Mouse (Mus musculus) urinary bladder, postnatal 36 days (tissue): ENCODE measurements around the gene Ahctf1.
"Not testable (repeated sequence)": the region's sequence is repeated elsewhere in the genome, so short reads cannot be mapped to it uniquely, and the experiment has no call there.

Experiments
- DNase-seq, 2 experiments: peaks; one replicate each; pipeline ENCODE4 v3.0.0; 2022; ENCODE audit warnings: low spot score in 2 of 2, mixed read lengths in 1 of 2

Gene Ahctf1

GRCm38 (mm10) chr1:179803513-179804139 is at the start of gene Ahctf1:
Ahctf1 (minus strand) TSS chr1:179803680.
- peak; percentile 97 to 98 for DNase-seq

GRCm38 (mm10) chr1:179847759-179848389 is 44.4 kb upstream of the Ahctf1 start:
- DNase-seq, result peak; percentile 85 to 88

DNA sequence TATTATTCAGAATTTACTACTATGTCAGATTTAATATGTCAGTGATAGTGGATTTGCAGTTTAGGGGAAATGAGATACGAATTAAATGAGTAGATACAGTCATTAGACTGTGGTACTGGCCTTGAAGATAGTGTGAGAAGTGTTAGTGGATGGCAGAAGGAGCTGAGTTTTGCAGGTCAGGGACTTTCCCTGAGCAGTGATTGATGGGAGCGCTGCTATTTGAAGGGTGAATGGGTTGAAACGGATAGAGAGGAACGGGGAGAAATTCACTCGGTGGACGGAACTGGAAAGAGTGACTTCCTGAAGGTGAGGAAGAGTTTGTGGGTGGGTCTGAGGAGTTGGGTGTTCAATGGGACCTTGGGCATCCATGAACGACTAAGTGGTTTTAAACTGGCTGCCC is 43.7 kb upstream of the Ahctf1 start:
- DNase-seq, result no peak

DNA sequence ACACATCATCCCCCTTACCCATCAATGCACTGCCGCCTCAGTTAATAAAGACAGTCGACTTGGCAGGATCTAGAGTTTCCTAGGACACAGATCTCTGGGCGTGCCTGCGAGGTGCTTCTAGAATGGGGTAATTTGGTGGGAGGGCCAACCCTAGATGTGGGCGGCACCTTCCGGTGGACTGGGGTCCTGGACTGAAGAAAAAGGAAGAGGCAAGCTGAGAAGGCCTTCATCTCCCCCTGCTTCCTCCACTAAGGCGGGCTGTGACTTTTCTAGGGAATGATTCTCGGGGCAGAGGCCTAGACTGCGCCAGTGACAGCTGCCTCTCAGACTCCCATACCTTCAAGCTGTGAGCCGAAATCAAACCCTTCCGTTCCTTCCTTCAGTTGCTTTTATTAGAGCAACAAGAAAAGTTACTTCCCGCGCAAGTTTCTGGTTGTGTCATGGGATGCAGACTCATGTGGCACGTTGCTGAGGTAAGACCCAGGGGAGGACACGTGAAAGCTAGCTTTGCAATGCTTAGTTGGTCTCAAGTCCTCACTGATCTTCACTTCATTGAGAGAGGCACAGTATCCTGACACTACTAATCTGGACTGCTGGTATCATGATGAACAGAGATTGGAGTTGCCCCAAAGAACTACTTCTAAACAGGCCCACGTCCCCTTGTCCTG is 42.5 kb upstream of the Ahctf1 start:
- no peak for DNase-seq

GRCm38 (mm10) chr1:179844894-179845293 is 41.4 kb upstream of the Ahctf1 start:
- peak; percentile 52 to 71 for DNase-seq

GRCm38 (mm10) chr1:179843981-179844380 is 40.5 kb upstream of the Ahctf1 start:
- DNase-seq, result no peak

GRCm38 (mm10) chr1:179842568-179842967 is 39.1 kb upstream of the Ahctf1 start:
- peak in 1 of 2 experiments; percentile 47 for DNase-seq

DNA sequence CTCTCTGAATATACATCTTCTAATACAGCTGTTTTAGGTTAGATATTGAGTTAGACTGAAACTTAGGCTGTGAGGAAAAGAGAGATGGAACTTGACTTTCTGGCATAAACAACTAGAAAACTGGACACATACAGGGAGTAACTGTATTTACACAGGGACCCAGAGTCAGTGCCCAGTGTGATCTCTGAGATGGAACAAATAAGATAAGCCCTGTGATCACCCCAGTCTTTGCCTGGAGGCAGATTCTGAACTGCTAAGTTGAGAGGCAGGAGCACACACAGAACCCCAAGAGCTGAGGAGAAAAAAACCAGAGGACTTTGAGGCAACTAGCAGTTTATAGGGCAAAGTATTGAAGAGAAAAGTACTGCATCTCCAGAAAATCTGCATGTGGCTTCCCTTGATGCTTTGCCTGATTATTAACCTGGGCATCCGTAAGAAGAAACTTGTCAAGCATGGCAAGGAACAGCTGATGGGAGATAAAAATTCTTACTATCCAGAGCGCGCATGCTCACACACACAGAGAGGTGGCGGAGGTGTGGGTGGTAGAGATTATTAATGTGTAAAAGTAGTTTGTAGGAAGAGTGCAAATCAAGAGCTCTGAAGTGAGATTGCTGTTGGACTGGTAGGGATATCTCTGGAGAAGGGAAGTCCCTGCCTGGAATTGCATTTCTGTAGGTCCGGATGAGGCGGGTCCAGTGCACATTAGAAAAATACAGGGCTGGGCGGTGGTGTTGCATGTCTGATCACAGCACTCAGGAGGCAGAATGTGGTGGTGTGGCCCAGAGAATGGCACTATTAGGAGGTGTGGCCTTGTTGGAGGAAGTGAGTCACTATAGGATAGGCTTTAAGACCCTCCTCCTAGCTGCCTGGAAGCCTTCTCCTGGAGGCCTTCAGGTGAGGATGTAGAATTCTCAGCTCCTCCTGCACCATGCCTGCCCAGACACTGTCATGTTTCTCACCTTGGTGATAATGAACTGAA is 33.2 kb upstream of the Ahctf1 start:
- no peak for DNase-seq

GRCm38 (mm10) chr1:179835753-179836425 is 32.4 kb upstream of the Ahctf1 start:
- no peak for DNase-seq

DNA sequence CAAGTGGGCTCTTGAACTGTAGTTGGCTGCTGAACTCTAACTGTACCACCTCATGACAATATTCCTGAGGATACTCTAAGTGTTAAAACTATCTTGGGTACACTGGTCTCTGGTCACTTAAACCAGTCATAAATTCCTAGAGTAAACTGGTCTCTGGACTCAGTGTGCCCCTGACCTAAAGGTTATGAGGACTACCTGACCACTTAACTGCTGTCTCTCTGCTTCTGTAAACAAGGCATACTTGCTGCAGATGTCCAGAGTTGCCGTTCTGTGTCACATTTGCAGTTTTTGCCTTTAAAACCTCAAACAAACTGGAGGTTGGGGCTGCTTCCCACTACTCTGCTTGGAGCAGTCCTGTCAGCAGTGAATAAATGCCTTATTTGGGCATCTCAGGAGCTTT is 30.1 kb upstream of the Ahctf1 start:
- DNase-seq, result no peak

- DNase-seq, result no peak
Observed at GRCm38 (mm10) chr1:179832710-179833240, 29.3 kb upstream of the Ahctf1 start.

- no peak for DNase-seq
Observed at GRCm38 (mm10) chr1:179828900-179829299, 25.4 kb upstream of the Ahctf1 start.

DNA sequence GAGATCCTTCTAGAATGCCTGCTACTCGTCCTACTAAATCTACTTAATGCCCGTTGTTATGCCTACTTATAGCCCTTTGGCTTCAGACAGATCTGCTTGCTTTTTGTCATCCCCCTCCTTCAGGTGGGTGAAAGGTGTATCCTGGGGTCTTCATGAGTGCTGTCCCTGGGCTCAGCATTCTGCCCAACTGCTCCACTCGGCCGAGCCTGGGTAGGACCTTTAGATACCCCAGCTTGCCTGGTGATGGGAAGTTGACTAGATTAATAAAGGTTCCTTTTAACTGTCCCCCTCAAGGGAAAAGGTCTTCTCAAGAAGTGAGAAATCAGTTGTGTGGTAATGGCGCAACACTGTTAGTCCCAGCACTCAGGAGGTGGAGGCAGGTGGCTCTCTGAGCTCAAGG is 24.6 kb upstream of the Ahctf1 start:
- DNase-seq, result no peak

- DNase-seq, result no peak
Observed at GRCm38 (mm10) chr1:179824549-179824948, 21.1 kb upstream of the Ahctf1 start.

GRCm38 (mm10) chr1:179818490-179819278 is 15.2 kb upstream of the Ahctf1 start:
- not testable (repeated sequence) for DNase-seq

GRCm38 (mm10) chr1:179814616-179815015 is 11.1 kb upstream of the Ahctf1 start:
- no peak for DNase-seq

DNA sequence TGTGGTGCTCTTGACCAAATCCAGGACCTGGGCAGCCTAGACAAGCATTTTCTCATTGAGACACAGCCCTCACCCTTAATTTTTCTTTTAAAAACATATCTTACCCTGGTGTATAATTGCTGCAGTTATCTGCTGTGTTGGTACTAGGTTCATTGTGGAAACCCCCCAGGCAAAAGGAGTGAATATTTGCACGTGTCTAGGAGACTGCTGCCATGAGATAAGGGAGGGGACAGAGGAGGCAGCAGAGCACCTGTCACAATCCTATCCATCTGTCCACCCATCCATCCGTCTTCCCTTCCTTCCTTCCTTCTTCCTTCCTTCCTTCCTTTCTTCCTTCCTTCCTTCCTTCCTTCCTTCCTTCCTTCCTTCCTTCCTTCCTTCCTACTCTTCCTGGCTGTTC is 9.9 kb upstream of the Ahctf1 start:
- DNase-seq, result no peak

DNA sequence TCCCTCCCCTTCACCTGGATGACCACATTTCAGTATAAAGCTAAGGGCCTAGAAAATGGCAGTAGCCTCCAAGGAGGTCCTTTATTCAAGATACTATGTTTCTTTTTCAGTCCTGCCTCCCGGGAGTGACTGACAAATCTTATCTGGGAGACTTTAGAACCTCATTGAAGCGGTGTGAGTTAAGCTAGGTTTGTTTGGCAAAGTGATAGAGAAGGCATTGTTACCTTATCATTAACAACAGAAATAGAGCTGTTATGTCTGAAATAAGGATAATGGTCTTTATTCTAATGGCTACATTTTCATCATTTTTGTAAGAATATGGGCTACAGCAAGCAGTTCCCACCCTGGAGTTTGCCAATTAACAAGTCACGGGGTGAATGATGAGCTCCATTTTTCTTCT is 4.8 kb upstream of the Ahctf1 start:
- no peak for DNase-seq

DNA sequence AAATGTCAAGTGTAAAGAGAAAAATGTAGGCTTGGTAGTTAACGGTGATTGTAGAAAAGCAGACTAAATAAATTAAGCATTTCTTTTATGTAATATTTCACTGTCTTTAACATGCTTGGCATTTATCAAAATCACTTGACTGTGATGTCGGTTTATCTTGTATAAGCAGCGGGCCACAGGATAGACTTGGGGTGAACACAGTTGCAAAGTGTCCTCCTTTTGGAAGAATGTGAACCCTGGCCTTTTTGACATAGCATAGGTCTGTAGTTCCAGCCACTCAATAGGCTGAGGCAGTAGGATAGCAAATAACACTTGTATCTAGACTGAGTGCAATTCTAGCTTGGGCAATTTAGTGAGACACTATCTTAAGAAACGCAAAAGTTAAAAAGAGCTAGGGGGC is 4.0 kb upstream of the Ahctf1 start:
- DNase-seq, result no peak

GRCm38 (mm10) chr1:179805751-179806150 is 2.3 kb upstream of the Ahctf1 start:
- no peak for DNase-seq
